Mouse (Mus musculus) lung, postnatal 36 days (tissue): ENCODE data around the gene Mecr.
A peak's percentile ranks its signal among the peaks of the same experiment; 100 is the strongest.

ENCODE experiments used
- DNase-seq: peaks from one replicate; pipeline ENCODE4 v3.0.0; 2022; ENCODE audit warnings: mixed read lengths

Mecr gene

DNA sequence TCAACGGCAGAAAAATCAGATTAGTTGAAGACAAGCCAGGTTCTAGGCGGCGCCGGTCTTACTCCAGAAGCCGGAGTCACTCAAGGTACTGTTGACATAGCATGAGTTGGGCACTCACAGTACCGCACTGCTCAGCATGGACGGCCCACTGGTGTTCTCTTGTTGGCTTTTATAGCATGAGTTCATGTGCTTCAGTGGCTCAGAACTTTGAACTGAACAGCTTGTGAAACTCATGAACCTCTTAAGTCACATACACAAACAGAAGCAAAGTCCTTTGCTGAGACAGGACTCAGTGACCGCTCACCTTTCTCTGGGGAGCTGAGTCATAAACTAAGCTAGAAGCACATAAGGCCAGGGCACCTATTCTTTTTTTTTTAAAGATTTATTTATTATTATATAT is 54.5 kb downstream of the Mecr start:
- peak; percentile 85 for DNase-seq

DNA sequence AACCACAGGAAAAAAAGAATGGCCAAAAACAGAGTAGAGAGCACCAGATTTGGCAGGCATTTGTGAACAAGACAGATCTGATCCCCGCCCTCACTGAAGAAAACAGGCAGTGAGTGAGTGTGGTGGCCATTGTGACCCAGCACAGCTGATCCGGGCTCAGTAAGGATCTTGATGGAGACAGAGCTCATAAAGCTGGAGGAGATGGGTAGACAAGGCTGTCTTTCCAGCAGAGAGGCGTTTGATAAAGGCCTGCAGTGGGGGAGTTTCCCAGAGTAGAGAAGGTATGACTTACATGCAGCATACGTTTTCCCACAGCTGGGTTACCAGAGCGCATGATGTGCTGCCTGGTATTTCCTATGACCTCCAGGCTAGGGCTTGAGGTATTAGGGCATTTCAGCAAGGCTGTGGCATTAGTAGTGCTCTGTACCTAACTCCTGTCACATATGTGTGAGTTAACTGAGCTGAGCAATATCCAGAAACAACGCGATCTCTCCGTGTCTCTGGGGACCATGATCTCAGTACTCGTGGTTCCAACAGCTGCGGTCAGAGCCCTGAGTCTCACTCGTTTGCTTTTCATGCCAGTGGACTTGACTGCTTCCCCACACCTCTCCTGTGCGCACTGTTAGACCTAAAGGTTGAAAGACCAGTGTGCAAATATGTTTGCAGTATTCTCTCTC is 55.4 kb downstream of the Mecr start:
- DNase-seq = no peak

DNA sequence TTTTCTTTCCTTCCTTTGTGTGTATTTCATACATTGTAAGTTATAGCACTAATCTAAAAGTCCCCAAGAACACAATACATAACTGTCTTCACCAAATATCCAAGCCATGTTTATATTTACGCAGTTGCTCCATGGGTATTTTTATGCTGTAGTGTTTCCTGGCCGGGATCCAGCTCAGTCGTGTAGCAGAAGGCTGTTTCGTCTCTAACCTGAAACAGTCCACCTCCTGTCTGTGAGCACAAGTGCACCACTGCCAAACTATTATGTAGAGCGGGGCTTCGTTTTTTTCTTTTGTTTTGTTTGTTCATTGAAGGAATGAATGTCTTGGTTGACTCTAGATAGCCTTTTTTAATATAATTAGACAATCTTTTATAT is 55.9 kb downstream of the Mecr start:
- DNase-seq = no peak

DNA sequence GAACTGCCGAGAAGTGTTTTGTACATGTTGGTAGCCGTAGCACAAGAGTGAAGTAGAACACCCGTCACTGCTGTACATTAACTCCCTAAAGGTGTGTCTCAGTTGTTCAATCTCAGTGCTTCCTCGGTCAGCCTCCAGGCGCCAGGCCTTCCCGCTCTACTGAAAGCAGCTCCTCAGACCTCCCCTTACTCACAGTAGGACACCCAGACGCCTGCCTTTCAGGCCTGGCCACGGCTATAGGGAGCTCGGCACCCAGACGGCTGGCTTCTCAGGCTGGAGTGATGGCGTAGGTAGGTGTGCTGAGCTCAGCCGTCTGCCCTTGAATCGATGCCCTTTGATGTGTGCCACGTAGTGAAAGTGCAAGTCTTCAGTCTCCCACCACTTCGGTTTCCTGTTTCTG is 57.8 kb downstream of the Mecr start:
- DNase-seq = no peak

DNA sequence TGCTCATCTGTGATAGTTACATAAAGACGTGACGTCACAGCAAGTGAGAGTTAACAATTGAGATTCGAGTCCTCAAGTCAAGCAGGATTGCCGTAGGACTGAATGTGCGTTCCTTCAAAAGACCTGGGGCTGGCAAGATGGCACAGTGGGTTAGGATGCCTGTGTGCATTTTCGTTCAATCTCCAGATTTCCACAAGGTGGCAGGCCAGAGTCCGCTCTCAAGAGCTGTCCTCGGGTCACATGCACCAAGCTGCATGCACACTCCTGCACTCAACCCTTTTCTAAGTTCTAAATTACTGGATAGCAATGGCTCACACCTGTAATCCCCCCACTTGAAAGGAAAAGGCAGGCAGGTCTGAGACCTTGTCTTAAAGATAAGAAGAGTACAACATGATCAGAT is 61.2 kb downstream of the Mecr start:
- peak; percentile 70 for DNase-seq

DNA sequence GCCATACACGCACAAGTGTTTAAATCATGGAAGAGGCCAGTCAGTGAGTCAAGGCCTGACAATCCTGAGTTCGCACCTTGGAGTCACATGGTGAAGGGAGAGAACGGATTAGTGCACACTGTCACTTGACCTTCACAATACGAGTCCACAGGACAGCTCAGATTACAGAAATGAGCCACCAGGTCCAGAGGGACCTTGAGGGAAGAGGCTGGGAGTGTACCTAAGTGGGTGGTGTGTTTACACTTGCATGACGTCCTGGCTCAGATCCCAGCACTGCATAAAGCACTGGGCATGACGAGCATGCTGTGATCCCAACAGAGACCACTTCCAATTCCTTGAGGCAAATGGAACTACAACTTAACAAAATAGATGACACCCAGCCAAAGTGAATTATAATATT is 63.2 kb downstream of the Mecr start:
- peak; percentile 77 for DNase-seq

DNA sequence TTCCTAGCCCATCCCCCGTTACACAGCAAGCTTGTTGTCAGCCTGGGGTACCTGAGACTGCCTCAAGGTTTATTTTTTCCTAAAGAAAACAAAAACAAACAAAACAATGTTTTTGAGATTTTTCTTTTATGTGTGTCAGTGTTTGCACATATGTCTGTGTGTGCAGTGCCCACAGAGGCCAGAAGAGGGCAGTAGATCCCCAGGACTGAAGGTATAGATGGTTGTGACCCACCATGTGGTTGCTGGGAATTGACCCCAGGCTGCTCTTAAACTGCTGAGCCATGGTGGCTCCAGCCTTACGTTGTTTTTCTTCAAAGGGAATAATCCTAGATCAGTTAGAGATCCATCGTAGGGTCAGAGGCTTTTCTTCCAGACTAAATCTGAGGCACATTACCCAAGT is 64.6 kb downstream of the Mecr start:
- no peak for DNase-seq

DNA sequence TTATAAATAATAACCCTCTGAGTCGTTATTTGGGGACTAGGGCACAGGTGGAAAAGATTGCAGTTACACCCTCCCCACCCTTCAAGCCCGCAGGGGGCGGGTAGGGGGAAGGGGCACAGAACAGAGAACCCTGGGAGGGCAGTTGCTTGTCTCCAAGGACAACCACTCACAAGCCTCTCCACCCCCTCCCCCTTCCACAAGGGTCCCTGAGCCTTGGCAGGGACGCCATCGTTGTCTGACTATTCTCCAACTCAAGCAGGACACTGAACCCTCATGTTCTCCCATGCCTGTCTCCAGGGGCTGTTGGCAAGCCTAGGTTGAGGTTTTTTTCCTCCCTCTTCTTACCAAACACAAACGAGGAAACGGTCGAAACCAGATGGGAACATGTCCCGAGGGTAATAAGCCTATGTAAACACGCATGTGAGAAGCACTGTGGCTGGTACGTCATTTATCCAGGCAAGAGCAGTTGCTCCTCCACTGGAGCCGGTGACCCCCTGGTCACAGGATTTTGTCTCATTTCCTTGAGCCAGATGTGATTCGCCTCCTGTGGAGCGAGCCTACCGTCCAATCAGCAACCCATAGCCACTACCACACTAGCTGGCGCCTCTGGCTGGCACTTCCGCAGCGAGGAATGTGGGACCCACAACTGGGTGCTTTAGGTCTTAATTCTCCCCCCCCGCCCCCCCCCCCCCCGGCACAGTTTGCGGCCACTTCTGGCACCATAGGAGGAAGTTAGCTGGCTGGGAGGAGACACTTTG is 67.1 kb downstream of the Mecr start:
- DNase-seq = peak; percentile 62

DNA sequence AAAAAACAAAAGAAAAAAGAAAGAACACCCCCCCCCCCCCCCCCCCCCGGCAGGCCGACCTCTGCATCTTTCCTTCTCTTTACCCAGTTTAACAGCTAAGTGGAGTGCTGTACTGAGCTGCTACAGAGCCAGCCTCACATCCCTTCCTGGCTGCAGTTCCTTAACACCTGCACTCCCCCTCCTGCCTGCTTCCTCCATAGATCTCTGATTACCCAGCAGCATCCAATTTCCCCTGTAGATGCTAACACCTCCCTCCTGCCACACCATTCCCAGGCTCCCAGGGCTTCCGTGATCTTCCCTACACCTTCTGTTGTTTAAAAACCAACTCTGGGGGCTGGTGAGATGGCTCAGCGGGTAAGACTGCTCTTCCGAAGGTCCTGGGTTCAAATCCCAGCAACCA is 68.3 kb downstream of the Mecr start:
- DNase-seq = no peak

DNA sequence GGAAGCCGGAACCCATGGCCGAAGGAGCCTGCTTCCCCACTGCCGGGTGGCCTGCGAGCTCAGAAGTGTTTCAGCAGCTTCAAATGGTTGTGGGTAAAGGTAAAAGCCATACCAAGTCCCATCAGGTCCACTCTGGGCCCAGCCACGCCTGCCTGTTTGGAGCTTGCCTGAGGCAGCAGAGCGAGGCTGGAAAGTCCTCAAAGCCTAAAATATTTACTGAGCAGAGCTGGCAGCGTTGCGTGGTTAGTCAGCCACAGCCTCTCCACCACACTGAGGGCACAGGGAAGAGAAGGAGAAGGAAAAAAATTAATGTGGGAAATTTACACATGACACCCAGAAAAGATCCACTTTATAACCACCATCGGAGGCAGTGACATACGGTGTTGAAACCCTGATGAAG is 70.3 kb downstream of the Mecr start:
- peak; percentile 78 for DNase-seq

DNA sequence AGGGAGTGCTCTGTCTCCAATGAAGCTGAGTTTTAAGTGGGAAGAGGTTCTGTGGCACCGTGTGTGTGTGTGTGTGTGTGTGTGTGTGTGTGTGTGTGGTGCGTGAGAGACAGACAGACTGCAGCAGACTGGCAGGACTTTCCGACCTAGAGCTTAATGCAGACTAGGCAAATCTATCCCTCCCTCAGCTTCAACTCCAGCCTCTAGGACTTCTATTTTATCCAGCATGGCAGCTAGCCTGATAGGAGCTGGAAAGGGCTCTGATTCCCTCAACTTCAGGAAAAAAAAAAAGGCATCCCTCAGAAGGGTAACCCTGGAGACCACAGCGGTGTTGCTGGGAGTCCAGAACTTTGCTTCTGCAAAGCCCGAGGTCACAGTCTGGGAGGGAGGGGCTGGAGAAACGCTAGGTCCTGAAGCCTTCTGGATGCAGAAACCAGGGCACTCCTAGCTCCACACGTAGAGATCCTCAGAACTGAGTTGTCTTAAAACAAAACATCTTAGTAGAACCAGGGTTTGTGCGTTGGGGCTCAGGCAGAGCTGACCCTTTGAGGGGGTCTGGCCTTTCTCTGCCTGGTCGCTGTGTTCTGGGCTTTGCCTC is 70.9 kb downstream of the Mecr start:
- DNase-seq = no peak

DNA sequence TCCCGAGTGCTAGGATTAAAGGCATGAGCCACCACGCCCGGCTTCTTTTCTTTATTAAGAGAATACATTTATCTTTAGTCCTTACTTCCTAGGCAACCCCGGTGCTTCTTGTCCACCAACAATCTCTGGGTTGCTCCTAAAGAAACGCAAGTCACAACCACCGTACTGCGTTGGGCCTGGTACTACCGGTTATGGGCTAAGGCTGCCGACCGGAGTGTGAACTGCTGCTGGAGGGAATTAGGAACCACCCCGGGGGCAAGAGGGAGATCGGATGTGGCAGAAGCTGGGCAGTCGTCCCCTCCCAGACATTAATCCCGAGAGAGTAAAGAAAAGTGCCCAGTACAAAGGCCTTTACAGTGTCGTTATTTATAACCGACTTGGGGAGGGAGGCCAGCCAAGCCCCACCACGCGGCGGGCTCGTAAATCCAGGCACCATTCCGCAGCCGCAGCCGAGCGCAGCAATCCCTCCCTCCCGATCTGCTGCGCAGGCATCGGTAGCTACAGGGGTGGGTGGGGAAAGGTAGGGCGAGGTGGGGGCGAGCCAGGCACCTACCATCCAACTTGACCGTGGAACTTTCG is 71.7 kb downstream of the Mecr start:
- DNase-seq = no peak

DNA sequence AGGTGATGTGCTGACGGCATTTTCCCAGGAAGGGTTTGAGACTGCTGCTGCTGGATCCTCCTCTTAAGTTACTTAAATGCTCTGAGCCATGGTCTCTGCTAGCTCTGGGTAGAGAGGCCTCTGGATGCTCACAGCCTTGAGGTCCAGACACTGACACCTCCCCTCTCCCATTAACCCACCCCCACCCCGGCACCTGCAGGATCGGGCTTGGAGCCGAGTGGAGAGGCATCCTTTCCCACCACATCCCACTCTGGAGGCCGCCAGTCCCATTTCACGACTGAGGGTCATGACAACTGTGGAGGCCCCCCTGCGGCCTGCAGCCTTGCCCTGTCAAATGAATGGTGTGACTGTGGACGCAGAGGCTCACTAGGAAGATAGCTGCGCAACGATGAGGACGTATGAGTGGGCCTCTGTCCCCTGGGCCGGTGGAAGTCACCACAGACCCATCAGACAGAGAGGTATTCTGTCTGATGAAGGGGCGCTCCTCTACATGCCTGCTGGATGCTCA is 72.6 kb downstream of the Mecr start:
- no peak for DNase-seq

DNA sequence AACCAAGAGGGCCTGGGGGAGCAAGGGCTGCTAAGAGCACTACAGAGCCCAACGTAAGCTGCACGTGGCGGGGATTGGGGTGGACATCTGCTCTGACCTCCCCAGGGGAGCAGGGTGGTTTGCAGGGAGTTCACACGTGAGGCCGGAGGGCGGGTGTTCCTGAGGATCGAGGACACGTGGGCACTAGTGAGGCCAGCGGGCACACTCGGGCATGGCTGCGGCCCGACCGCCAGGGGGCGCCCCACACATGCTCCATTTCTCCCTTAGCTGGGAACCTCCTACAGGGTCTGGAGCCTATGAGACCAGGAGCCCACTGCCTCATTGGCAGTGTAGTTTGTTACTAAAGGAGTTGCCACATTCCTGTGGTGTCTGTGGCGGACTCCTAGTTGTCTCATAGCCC is 73.2 kb downstream of the Mecr start:
- peak; percentile 91 for DNase-seq

DNA sequence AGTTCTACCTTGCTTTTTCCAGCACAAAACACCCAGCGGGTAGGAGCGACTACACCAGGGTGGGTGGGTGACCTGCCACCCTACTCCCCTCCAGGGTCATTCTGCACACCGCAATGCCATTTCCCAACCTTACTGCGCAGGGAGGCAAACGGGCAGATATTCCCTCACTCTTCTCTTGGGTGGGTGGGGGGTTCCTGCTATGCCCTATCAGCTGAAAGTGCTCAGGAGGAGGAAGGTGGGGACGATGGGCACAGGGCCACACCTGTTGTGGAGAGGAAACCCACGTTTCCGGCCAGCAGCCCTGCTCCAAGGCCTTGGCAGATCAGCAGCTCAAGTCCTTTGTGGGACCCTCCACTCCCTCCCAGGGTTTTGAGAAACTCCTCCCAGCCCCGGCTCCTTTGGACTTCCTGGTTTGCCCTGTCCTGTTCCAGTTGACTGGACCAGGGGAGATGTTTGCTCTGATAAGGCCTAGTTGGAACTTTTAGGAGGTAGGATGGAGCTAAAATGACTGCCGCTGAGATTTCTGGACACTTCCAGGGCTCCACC is 73.8 kb downstream of the Mecr start:
- DNase-seq = no peak
